Mouse (Mus musculus) frontal cortex, postnatal 25 days (tissue): ENCODE data around the gene B4galnt1.
"Not testable (repeated sequence)": the region's sequence is repeated elsewhere in the genome, so short reads cannot be mapped to it uniquely, and the experiment has no call there.

Experiments used
- DNase-seq, 2 experiments: peaks; one replicate each; pipeline ENCODE4 v3.0.0; 2022; ENCODE audit warnings: low spot score in 2 of 2

Gene B4galnt1

DNA sequence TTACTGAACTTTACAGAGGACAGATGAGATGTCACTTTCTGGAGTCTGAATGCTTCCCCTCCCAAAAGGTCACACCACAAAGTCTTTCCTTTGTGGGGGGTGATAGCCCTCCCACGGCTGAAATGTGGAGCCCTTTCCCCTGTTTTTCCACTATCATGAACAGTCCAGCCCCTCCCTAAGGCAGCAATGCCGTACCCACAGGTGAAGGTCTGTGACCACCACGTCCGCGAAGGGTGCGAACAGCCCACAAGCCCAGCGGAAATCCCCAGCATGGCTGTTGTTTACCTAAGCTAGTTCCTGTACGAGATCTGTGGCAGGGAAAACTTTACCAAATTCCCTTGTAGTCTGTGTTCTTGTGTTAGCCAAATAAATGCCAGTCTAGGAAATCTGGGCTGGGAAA is 23.5 kb upstream of the B4galnt1 start:
- DNase-seq: no peak

- no peak for DNase-seq
These were observed 21.8 kb upstream of the B4galnt1 start for GRCm38 (mm10) chr10:127143228-127143627.

DNA sequence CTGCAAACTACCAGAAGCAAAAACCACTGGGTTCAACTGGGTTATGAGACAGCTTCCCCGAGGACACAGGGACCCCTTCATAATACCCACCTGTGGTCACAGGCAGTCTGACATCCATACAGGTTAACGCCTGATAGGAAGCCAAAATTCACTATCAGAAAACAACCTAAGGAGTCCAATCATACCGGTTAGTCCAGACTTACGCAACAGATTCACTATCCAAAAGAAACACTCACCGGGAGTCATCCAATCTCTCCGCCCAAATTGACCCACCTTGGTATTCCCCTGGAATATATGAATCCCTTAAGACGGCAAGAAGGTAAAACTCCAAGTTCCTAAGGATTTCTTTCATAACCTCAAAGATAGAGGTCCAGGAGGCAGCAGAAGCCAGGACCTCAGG is 20.5 kb upstream of the B4galnt1 start:
- DNase-seq: no peak

GRCm38 (mm10) chr10:127145303-127145702 is 19.7 kb upstream of the B4galnt1 start:
- DNase-seq: no peak

- no peak for DNase-seq
These were observed 17.9 kb upstream of the B4galnt1 start for GRCm38 (mm10) chr10:127147135-127147534.

DNA sequence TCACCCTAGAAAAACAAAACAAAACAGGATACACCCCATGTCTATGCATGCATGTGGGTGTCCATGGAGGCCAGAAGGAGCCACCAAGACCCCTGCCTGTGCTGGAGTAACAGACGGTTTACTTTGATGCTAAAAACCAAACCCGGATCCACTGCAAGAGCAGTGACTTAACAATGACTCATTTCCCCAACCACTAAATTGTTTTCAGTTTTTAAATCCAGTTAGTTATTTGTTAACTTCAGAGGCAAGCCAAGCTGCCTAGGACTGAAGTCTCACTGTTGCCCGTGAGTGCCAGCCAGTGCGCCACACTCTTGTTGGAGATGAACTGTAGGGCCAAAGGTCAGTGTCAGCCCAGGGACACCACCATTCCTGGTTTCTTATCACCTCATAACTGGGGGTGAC is 14.6 kb upstream of the B4galnt1 start:
- DNase-seq: no peak

DNA sequence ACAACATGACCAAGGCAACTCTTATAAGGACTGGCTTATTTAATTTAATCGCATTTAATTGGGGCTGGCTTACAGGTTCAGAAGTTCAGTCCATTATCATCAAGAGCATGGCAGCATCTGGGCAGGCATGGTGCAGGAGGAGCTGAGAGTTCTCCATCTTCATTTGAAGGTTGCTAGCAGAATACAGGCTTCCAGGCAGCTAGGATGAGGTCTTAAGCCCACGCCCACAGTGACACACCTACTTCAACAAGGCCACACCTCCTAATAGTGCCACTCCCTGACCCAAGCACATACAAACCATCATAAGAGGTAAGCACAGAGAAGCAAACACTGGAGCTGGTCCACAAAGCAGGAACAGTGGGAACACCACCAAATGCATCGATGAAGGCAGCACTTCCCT is 13.8 kb upstream of the B4galnt1 start:
- DNase-seq: not testable (repeated sequence)

DNA sequence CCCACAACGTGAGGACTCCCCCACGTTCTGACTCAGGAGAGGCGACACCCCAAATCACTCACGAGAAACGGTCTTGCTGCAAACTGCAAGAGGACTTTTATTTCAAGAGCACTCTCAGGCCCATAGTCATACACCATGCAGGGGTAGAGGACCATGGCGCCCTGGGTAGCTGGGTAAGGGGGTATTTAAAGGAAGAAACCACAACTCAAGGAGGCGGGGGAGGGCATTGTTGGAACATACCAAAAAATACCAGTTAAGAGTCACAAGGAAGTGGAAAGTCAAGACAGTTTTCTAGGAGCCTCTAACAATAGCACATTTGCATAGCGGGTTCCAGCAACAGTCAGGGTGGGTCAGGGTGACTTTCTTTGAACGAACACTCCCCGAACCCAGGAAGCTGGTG is 12.5 kb upstream of the B4galnt1 start:
- not testable (repeated sequence) for DNase-seq

GRCm38 (mm10) chr10:127153323-127153722 is 11.7 kb upstream of the B4galnt1 start:
- no peak for DNase-seq

DNA sequence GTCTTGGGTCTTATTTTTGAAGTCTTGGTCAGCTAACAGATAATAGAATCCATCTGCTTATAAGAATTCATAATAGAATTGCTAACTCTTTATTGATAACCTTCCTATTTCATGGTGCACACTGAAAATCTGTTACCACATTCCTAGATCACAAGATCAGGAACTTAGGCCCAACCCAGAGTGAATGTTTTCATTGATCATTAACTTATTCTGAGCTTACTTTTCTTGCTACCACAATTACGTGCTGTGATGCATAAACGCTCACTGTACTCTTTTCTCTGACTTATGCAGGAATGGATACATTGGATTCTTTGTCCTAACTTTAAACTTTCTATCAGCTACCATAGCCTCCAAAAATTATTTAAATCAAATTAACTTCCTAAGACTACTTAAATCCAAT is 10.8 kb upstream of the B4galnt1 start:
- DNase-seq: no peak

GRCm38 (mm10) chr10:127154652-127155051 is 10.4 kb upstream of the B4galnt1 start:
- DNase-seq: no peak

GRCm38 (mm10) chr10:127156089-127156488 is 8.9 kb upstream of the B4galnt1 start:
- no peak for DNase-seq

GRCm38 (mm10) chr10:127156511-127156910 is 8.5 kb upstream of the B4galnt1 start:
- no peak for DNase-seq

GRCm38 (mm10) chr10:127158471-127158870 is 6.6 kb upstream of the B4galnt1 start:
- DNase-seq: no peak

GRCm38 (mm10) chr10:127160081-127160480 is 4.9 kb upstream of the B4galnt1 start:
- no peak for DNase-seq

DNA sequence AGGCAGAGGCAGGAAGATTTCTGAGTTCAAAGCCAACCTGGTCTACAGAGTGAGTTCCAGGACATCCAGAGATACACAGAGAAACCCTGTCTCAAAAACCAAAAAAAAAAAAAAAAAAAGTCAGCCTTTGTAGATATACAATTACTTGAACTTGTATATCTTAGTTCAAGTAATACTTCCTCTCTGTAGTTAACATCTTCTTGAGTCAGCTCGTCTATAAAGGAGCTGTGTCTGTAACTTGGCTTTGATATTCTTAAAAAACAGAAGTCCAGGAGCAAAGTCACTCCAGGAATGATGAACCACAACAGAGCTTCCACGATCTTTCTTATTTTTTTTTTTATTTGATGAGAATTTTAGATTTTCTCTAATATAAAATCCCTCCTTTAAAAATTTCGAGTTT is 4.3 kb upstream of the B4galnt1 start:
- no peak for DNase-seq

- not testable (repeated sequence) for DNase-seq
These were observed 2.2 kb upstream of the B4galnt1 start for GRCm38 (mm10) chr10:127162771-127163261.

DNA sequence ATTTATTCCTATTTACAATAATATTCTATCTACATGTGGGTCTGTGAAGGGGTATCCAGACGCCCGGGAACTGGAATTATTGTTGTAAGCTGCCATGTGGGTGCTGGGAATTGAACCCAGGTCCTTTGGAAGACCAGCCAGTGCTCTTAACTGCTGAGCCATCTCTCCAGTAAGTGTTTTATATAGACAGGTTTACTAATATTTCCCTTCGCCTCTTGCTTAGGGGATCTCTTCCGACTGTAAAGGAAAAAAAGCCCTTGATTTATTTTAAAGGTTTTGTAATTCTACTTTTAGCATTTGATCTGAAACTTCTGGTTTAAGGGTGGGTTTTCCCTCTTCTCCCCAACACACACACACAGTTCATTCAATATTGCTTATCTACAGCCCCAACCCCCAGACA is 835 bp upstream of the B4galnt1 start:
- no peak for DNase-seq

DNA sequence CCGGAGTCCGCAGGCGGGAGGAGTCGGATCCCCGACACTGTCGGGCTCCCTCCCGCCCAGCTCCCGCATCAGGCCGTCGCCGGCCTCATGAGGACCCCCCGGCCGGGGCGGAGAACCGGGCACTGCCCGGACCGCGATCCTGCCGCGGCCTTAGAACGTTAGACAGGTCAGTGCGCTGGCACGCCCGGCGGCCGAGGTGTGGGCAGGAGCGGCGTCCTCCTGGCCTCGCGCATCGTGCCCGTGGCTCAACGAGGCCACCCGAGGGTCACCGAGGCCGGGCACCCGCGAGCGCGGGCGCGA is 279 bp downstream of the B4galnt1 start:
- DNase-seq: no peak

GRCm38 (mm10) chr10:127165654-127166403 is 804 bp downstream of the B4galnt1 start:
- DNase-seq: no peak

- no peak for DNase-seq
These were observed 1.3 kb downstream of the B4galnt1 start for GRCm38 (mm10) chr10:127166404-127166715.

- no peak for DNase-seq
These were observed 2.0 kb downstream of the B4galnt1 start for GRCm38 (mm10) chr10:127166771-127167613.

DNA sequence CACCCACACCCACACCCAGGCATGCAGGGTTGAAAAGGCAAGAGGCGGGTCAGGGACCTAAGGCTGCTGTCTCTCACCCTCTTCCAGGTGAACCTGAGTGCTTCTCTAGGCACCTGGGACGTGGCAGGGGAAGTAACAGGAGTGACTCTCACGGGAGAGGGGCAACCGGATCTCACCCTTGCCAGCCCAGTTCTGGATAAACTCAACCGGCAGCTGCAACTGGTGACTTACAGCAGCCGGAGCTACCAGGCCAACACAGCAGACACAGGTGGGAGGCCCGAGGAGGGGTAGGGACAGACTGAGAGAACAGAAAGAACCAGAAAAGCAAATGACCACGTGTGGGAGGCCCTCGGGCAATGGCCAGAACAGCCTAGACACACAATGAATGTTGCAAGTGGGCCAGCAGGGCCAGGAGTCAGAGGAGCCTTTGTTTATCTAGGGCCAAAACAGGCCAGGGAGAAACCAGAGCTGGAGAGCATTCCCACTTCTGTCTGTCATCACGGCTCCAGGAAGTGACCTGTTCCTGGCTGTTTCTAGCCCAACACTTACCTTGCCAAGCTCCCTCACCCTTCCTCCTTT is 2.7 kb downstream of the B4galnt1 start:
- no peak for DNase-seq
